Mouse (Mus musculus): ENCODE measurements around the gene Ccdc97. TPM values are rescaled to one million over a fixed set of nuclear protein-coding genes. Genes with fewer than 3 reads are reported as not detected.
A peak's percentile ranks its signal among the peaks of the same experiment; 100 is the strongest.

Gene Ccdc97
- polyA plus RNA-seq, 1 experiment from 2014 or later = 12.1 TPM

GRCm38 (mm10) chr7:25679971-25680370, 38.9 kb downstream of the Ccdc97 start:
- peaks cover 24% of the 10 kb centered on the region for H3K4me1 ChIP-seq (ENCODE audit: insufficient read depth, low read depth, low read length)
- no peaks in the 10 kb centered on the region for H3K27me3 ChIP-seq (replicated peaks; ENCODE audit: insufficient read depth, low read length)
- no peak overlapping the region for H3K9ac ChIP-seq (replicated peaks; ENCODE audit: low read depth)
- peak overlapping the region; percentile 27 for H3K4me2 ChIP-seq (replicated peaks; ENCODE audit: low read depth, low read length)
- WGBS = 9% methylated on average over 6 of the region's 6 CpGs
- H3K36me3 ChIP-seq (ENCODE audit: insufficient read depth, low read length) = no peaks in the 10 kb centered on the region
- DNase-seq (ENCODE audit: low spot score) = peak; percentile 59
- peak overlapping the region; percentile 63; the same call in 1 of the 2 replicates for H3K4me3 ChIP-seq (ENCODE audit: low read depth, low read length)
- H3K9me3 ChIP-seq (ENCODE audit: low read length) = no peaks in the 10 kb centered on the region
- TF ChIP-seq CTCF (IDR thresholded peaks at IDR 0.05) = peak; percentile 46
- TF ChIP-seq EP300 (IDR thresholded peaks at IDR 0.05) = peak; percentile 30; the same call in 1 of the 2 replicates
- no peak for ATAC-seq
- peak overlapping the region; percentile 92; the same call in 1 of the 2 replicates for H3K27ac ChIP-seq (ENCODE audit: low read length)

GRCm38 (mm10) chr7:25677013-25677412, 41.9 kb downstream of the Ccdc97 start:
- Histone ChIP-seq H3K27me3 (replicated peaks; ENCODE audit: insufficient read depth, low read length) (peaks cover 4% of the 10 kb centered on the region; the same call in 1 of the 2 replicates), H3K4me1 (ENCODE audit: insufficient read depth, low read depth, low read length) (peaks cover 26% of the 10 kb centered on the region), H3K27ac (ENCODE audit: low read length) (peak overlapping the region; percentile 38; the same call in 1 of the 2 replicates), H3K36me3 (ENCODE audit: insufficient read depth, low read length) (no peaks in the 10 kb centered on the region), H3K4me3 (ENCODE audit: low read depth, low read length) (no peak overlapping the region), H3K9ac (replicated peaks; ENCODE audit: low read depth) (no peak overlapping the region), H3K4me2 (replicated peaks; ENCODE audit: low read depth, low read length) (no peak overlapping the region), H3K9me3 (ENCODE audit: low read length) (no peaks in the 10 kb centered on the region)
- TF ChIP-seq CTCF (IDR thresholded peaks at IDR 0.05) = no peak
- no peak for TF ChIP-seq EP300 (IDR thresholded peaks at IDR 0.05)
- WGBS = 87% methylated on average over 7 of the region's 7 CpGs
- DNase-seq (ENCODE audit: low spot score) (no peak), ATAC-seq (no peak)

DNA sequence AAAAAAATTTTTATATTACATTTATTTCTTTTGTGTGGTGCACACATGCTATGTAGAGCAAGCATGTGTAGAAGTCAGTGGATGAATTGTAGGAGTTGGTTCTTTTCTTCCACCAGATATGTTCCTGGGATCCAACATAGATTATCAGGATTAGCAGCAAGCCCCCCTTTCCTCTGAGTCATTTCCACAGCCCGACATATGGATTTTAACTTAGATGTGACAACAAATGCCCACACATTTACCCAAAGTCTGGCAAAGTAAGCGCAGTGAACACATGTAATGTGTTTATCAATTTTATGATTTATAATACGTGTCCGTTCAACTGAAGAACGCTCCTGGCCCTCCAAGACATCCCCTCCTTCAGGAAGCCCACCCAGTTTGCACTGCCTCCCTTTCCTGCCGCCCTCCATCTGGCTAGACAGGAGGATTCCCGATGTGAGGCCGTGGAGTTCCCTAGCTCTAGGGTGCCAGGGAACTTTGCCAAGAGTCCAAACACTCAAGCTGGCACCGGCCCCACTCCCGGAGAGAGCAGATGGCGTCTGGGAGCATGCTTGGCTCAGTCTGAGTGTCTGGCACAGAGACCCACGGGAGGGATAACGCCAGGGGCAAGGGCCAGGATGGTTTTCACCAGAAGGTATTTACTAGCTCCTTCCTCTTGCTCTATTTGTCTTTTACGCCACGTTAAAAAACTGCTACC, 42.7 kb downstream of the Ccdc97 start:
- Histone ChIP-seq H3K27ac (ENCODE audit: low read length) (peak overlapping the region; percentile 38), H3K9me3 (ENCODE audit: low read length) (no peaks in the 10 kb centered on the region), H3K4me3 (ENCODE audit: low read depth, low read length) (no peak overlapping the region), H3K4me1 (ENCODE audit: insufficient read depth, low read depth, low read length) (peaks cover 22% of the 10 kb centered on the region), H3K4me2 (replicated peaks; ENCODE audit: low read depth, low read length) (0 out of 2 replicates have a peak overlapping the region, but pooled peaks have one; percentile 8), H3K36me3 (ENCODE audit: insufficient read depth, low read length) (no peaks in the 10 kb centered on the region), H3K27me3 (replicated peaks; ENCODE audit: insufficient read depth, low read length) (peaks cover 4% of the 10 kb centered on the region; the same call in 1 of the 2 replicates), H3K9ac (replicated peaks; ENCODE audit: low read depth) (no peak overlapping the region)
- no peak for TF ChIP-seq CTCF (IDR thresholded peaks at IDR 0.05)
- DNase-seq (ENCODE audit: low spot score) (peak; percentile 83), ATAC-seq (peak; percentile 13; the same call in 1 of the 2 replicates)
- 16% methylated on average over 15 of the region's 15 CpGs for WGBS

DNA sequence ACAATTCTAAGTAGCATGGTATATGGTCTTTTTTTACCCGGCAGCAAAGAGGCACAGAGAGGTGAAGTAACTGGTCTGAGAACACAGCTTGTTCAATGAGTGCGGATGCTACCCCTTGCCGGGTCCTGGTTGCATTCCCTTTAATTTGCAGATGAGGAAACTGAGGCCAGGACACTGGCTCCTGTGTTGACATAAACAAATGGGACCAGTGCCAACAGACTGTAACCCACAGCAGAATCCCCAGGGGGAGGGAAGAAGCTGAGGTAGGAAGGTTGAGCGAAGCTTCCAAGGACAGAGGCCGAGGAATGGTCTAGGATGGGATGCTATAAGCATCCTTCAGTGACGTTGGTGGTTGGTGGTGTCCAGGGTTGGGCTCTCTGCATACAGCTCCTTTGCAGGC, 43.5 kb downstream of the Ccdc97 start:
- H3K27ac ChIP-seq (ENCODE audit: low read length) = no peak overlapping the region
- 46% methylated on average over 6 of the region's 6 CpGs for WGBS

GRCm38 (mm10) chr7:25674719-25675300, 44.1 kb downstream of the Ccdc97 start, which contains the start of gene Tmem91:
Gene Tmem91 (minus strand): TSS chr7:25675166.
- Histone ChIP-seq H3K4me2 (replicated peaks; ENCODE audit: low read depth, low read length) (peak within 1 kb of the TSS; percentile 51), H3K9me3 (ENCODE audit: low read length) (no peaks in the 10 kb centered on the region), H3K27me3 (replicated peaks; ENCODE audit: insufficient read depth, low read length) (peaks cover 4% of the 10 kb centered on the region; the same call in 1 of the 2 replicates), H3K4me1 (ENCODE audit: insufficient read depth, low read depth, low read length) (peaks cover 14% of the 10 kb centered on the region), H3K36me3 (ENCODE audit: insufficient read depth, low read length) (no peaks in the 10 kb centered on the region), H3K27ac (ENCODE audit: low read length) (no peak within 1 kb of the TSS), H3K4me3 (ENCODE audit: low read depth, low read length) (peak within 1 kb of the TSS; percentile 14; the same call in 1 of the 2 replicates), H3K9ac (replicated peaks; ENCODE audit: low read depth) (no peak within 1 kb of the TSS)
- no peak for DNase-seq (ENCODE audit: low spot score)
- no peak for TF ChIP-seq EP300 (IDR thresholded peaks at IDR 0.05)
- no peak for TF ChIP-seq CTCF (IDR thresholded peaks at IDR 0.05)
- ATAC-seq = no peak
- 2% methylated on average over 29 of the region's 29 CpGs for WGBS

More for the DNA sequence above, 43.5 kb downstream of the Ccdc97 start:
- DNase-seq (ENCODE audit: low spot score) = no peak
- H3K4me1 ChIP-seq (ENCODE audit: insufficient read depth, low read depth, low read length) = peaks cover 19% of the 10 kb centered on the region
- peaks cover 4% of the 10 kb centered on the region; the same call in 1 of the 2 replicates for H3K27me3 ChIP-seq (replicated peaks; ENCODE audit: insufficient read depth, low read length)
- TF ChIP-seq EP300 (IDR thresholded peaks at IDR 0.05) (no peak), CTCF (IDR thresholded peaks at IDR 0.05) (no peak)
- H3K4me2 ChIP-seq (replicated peaks; ENCODE audit: low read depth, low read length) = no peak overlapping the region
- H3K36me3 ChIP-seq (ENCODE audit: insufficient read depth, low read length) = no peaks in the 10 kb centered on the region
- no peak for ATAC-seq
- no peaks in the 10 kb centered on the region for H3K9me3 ChIP-seq (ENCODE audit: low read length)
- H3K4me3 ChIP-seq (ENCODE audit: low read depth, low read length) = no peak overlapping the region
- H3K9ac ChIP-seq (replicated peaks; ENCODE audit: low read depth) = no peak overlapping the region

DNA sequence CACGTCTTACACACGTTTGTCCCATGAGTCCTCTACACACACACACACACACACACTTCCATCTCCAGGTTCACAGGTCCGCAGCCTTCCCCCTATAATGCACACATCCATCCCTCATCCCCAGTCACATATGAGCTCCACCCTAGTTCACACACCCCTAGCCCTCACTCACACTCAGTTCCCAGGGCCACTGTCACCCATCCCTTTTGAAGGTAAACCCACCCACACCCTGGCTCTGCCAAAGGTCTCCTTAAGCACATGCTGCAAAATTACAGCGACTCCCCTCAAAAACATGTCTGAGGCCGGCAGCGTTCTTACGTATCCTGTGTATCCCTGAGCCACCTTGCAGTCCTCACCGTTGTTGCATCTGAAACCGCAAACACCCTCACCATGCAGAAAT, 44.6 kb downstream of the Ccdc97 start:
- Histone ChIP-seq H3K9ac (replicated peaks; ENCODE audit: low read depth) (no peak overlapping the region), H3K4me2 (replicated peaks; ENCODE audit: low read depth, low read length) (peak overlapping the region; percentile 51), H3K36me3 (ENCODE audit: insufficient read depth, low read length) (no peaks in the 10 kb centered on the region), H3K4me3 (ENCODE audit: low read depth, low read length) (no peak overlapping the region), H3K27ac (ENCODE audit: low read length) (no peak overlapping the region), H3K27me3 (replicated peaks; ENCODE audit: insufficient read depth, low read length) (peaks cover 4% of the 10 kb centered on the region; the same call in 1 of the 2 replicates), H3K4me1 (ENCODE audit: insufficient read depth, low read depth, low read length) (peaks cover 13% of the 10 kb centered on the region), H3K9me3 (ENCODE audit: low read length) (no peaks in the 10 kb centered on the region)
- ATAC-seq (no peak), DNase-seq (ENCODE audit: low spot score) (no peak)
- TF ChIP-seq EP300 (IDR thresholded peaks at IDR 0.05) (no peak), CTCF (IDR thresholded peaks at IDR 0.05) (no peak)
- 23% methylated on average over 9 of the region's 9 CpGs for WGBS
